Mouse (Mus musculus) Patski (cell line): ENCODE results near the gene Itm2c. TPM values are rescaled to one million over a fixed set of nuclear protein-coding genes. Genes with fewer than 3 reads are reported as not detected.

Experiments
- ATAC-seq: fragments of 100-300 bp; one replicate; pipeline ENCODE4 v1.8.0; 2021
- CTCF ChIA-PET: fragments of 350-600 bp; sonication (Branson Sonifier 250); formaldehyde crosslinking; loops from one replicate; lab custom pipeline; 2022; ENCODE audit warnings: inconsistent platforms; lab: Charles Lee
- POLR2A ChIA-PET: fragments of 350-600 bp; sonication (Branson Sonifier 250); formaldehyde crosslinking; loops from one replicate; lab custom pipeline; 2022; ENCODE audit warnings: antibody characterized with exemption, inconsistent platforms; lab: Charles Lee
- DNase-seq: peaks from one replicate; pipeline ENCODE4 v3.0.0-alpha.2; 2011; ENCODE audit warnings: low read depth, low spot score
- H3K27me3 ChIP-seq: fragments of 371-371 bp; one replicate; pipeline ENCODE4 v1.5.1; 2021
- CTCF ChIP-seq: fragments of 100-300 bp; IDR thresholded peaks from one replicate; pipeline ENCODE4 v1.5.1; 2021
- in situ Hi-C: fragments of 300-500 bp; cut with MboI; formaldehyde crosslinking; loops from 3 replicates; pipeline ENCODE4 v1.11.1; 2018; ENCODE audit warnings: low pct_unique_long_range_greater_than_20kb, mixed read lengths
- polyA plus RNA-seq: library from polyadenylated mRNA; unstranded; gene quantifications from one replicate; pipeline ENCODE4 v1.2.3, GENCODE M21; 2021

Itm2c gene
- polyA plus RNA-seq, 1 experiment from 2014 or later = 229 TPM

- ATAC-seq (no peak), DNase-seq (no peak)
- POLR2A ChIA-PET = no interaction called here
- in situ Hi-C loops = no loop called here
- CTCF ChIA-PET = no interaction called here
- H3K27me3 ChIP-seq = no peaks in the 10 kb centered on the region
- no peak for TF ChIP-seq CTCF
Observed at GRCm38 (mm10) chr1:85898761-85899387, 4.8 kb downstream of the Itm2c start.

GRCm38 (mm10) chr1:85899388-85899761 is 5.3 kb downstream of the Itm2c start:
- no peak for ATAC-seq
- no peak for DNase-seq
- POLR2A ChIA-PET = no interaction called here

GRCm38 (mm10) chr1:85900521-85901333 is 6.6 kb downstream of the Itm2c start:
- TF ChIP-seq CTCF = no peak
- ChIA-PET POLR2A (interaction anchor here (0.6 kb wide), 1 partner anchor 18 kb away, joined by 3 read pairs; no protein-coding TSS in a partner anchor), CTCF (interaction anchor here (1.1 to 2.1 kb wide), 2 partner anchors 13 to 47 kb away, joined by 3 to 4 read pairs; no protein-coding TSS in a partner anchor)
- in situ Hi-C loops = no loop called here
- no peak for ATAC-seq
- no peak for DNase-seq
- H3K27me3 ChIP-seq = no peaks in the 10 kb centered on the region

More at GRCm38 (mm10) chr1:85899388-85899761, 5.3 kb downstream of the Itm2c start:
- no peaks in the 10 kb centered on the region for H3K27me3 ChIP-seq
- CTCF ChIA-PET = interaction anchor here (1.0 to 2.1 kb wide), 3 partner anchors 15 to 46 kb away, joined by 3 to 4 read pairs (median 3); no protein-coding TSS in a partner anchor
- no peak for TF ChIP-seq CTCF
- in situ Hi-C loops = no loop called here

- DNase-seq = no peak
- no peak for ATAC-seq
- no peak for TF ChIP-seq CTCF
- in situ Hi-C loops = no loop called here
- ChIA-PET CTCF (no interaction called here), POLR2A (no interaction called here)
- H3K27me3 ChIP-seq = no peaks in the 10 kb centered on the region
Observed at GRCm38 (mm10) chr1:85901516-85902107, 7.5 kb downstream of the Itm2c start.

GRCm38 (mm10) chr1:85902108-85902561 is 8.1 kb downstream of the Itm2c start:
- TF ChIP-seq CTCF = no peak
- POLR2A ChIA-PET = no interaction called here
- ATAC-seq (no peak), DNase-seq (no peak)
- in situ Hi-C loops = no loop called here
- no peaks in the 10 kb centered on the region for H3K27me3 ChIP-seq
- CTCF ChIA-PET = no interaction called here

GRCm38 (mm10) chr1:85906892-85907291 is 12.8 kb downstream of the Itm2c start:
- DNase-seq (no peak), ATAC-seq (no peak)
- no peaks in the 10 kb centered on the region for H3K27me3 ChIP-seq
- ChIA-PET CTCF (no interaction called here), POLR2A (no interaction called here)
- in situ Hi-C loops = no loop called here
- TF ChIP-seq CTCF = no peak

- POLR2A ChIA-PET = interaction anchor here (0.5 kb wide), 1 partner anchor 11 kb away, joined by 4 read pairs; no protein-coding TSS in a partner anchor
- no peaks in the 10 kb centered on the region for H3K27me3 ChIP-seq
- no peak for DNase-seq
- CTCF ChIA-PET = no interaction called here
- no peak for ATAC-seq
- in situ Hi-C loops = no loop called here
- no peak for TF ChIP-seq CTCF
Observed at GRCm38 (mm10) chr1:85908754-85909590, 14.9 kb downstream of the Itm2c start.

- ATAC-seq = no peak
- DNase-seq = no peak
- H3K27me3 ChIP-seq = no peaks in the 10 kb centered on the region
- ChIA-PET CTCF (interaction anchor here (1.2 kb wide), 1 partner anchor 10 kb away, joined by 3 read pairs; no protein-coding TSS in a partner anchor), POLR2A (no interaction called here)
- TF ChIP-seq CTCF = no peak
- in situ Hi-C loops = no loop called here
Observed at GRCm38 (mm10) chr1:85913078-85913755, 19.1 kb downstream of the Itm2c start.

- TF ChIP-seq CTCF = no peak
- ATAC-seq (no peak), DNase-seq (no peak)
- ChIA-PET CTCF (no interaction called here), POLR2A (no interaction called here)
- no peaks in the 10 kb centered on the region for H3K27me3 ChIP-seq
- in situ Hi-C loops = no loop called here
Observed at GRCm38 (mm10) chr1:85915890-85916289, 21.8 kb downstream of the Itm2c start.
